Mouse (Mus musculus): ENCODE data around the gene Eif2s3x. TPM values are rescaled to one million over a fixed set of nuclear protein-coding genes. Genes with fewer than 3 reads are reported as not detected.
"Not testable (repeated sequence)": the region's sequence is repeated elsewhere in the genome, so short reads cannot be mapped to it uniquely, and the experiment has no call there.

The Eif2s3x gene
- polyA plus RNA-seq (2015; fragmentation: Nextera tagmentation; extraction: Ambion mirVana) = 37.2 and 37.4 TPM in 2 replicates

DNA sequence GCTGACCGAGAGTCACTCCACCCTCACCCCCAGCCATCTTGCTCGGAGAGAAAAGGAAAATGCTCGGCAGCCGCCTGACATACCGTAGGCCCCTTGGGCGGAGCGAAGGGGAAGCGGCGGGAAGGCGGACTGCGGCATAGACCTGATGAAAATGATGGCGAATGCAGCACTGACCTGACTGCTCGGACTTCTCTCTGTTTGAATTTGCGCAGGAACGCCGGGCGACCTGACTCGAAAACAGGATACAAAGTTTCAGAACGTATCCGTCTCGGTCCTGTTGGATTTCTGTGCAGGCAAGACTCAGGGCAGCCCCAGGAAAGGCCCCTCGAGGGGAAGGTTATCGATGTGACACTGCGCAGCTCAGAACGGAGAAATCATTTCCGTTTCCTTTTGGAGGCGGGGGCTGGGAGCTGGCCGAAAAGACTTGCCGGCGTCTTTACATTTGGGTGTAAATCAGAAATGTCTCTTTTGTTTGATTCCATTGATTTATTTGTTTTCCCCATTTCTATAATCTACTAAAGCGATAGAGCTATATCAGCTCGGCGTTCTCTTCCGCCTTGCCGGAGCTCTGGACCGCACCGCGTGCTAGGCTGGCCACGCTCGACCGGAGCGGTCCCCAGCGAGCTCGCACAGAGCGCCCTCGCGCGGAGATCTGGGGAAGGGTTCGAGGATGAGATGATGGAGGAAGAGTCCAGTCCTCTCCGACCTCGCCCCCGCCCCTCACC is at the start of gene Eif2s3x:
TSS of gene Eif2s3x (minus strand) at position 266 of the 725 bp plus-strand sequence.
- ATAC-seq (ENCODE audit: insufficient read depth) = peak; percentile 95
- Histone ChIP-seq H3K4me1 (replicated peaks) (peaks cover 9% of the 10 kb centered on the region), H3K27me3 (no peaks in the 10 kb centered on the region), H3K36me3 (replicated peaks) (peaks cover 29% of the 10 kb centered on the region), H3K4me3 (replicated peaks) (peak within 1 kb of the TSS; percentile 86), H3K27ac (replicated peaks) (peak within 1 kb of the TSS; percentile 71), H3K9ac (peak within 1 kb of the TSS; percentile 78), H3K4me2 (peak within 1 kb of the TSS; percentile 72), H3K9me3 (replicated peaks) (no peaks in the 10 kb centered on the region)
- under 1% methylated on average over 52 of the region's 52 CpGs for WGBS (ENCODE audit: insufficient replicate concordance)

DNA sequence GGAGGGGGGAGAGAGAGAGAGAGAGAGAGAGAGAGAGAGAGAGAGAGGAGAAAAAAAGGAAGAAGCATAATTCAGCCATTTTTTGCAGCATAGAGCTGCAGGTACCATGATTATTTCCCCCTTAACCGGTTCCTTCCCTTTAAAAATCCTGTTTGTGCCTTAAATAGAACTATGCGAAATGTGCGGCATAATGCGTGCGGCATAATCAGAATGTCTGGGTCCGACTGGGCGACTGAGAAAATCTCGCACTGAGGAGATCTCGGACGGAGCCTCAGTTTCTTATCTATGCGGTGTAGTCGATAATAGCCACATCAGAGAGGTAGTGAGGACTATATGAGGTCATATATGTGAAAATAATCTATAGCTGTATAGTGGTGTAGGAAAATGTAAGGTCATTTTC is 22.9 kb upstream of the Eif2s3x start:
- Histone ChIP-seq H3K4me3 (replicated peaks) (peak overlapping the region; percentile 74), H3K4me1 (replicated peaks) (0 out of 2 replicates have a peak, but pooled peaks cover 5% of the 10 kb centered on the region), H3K36me3 (replicated peaks) (no peaks in the 10 kb centered on the region), H3K27ac (replicated peaks) (no peak overlapping the region), H3K9ac (peak overlapping the region; percentile 75; the same call in 1 of the 2 replicates), H3K4me2 (peak overlapping the region; percentile 79), H3K27me3 (peaks cover 36% of the 10 kb centered on the region), H3K9me3 (replicated peaks) (no peaks in the 10 kb centered on the region)
- WGBS (ENCODE audit: insufficient replicate concordance) = 19% methylated on average over 12 of the region's 12 CpGs
- ATAC-seq (ENCODE audit: insufficient read depth) = no peak

DNA sequence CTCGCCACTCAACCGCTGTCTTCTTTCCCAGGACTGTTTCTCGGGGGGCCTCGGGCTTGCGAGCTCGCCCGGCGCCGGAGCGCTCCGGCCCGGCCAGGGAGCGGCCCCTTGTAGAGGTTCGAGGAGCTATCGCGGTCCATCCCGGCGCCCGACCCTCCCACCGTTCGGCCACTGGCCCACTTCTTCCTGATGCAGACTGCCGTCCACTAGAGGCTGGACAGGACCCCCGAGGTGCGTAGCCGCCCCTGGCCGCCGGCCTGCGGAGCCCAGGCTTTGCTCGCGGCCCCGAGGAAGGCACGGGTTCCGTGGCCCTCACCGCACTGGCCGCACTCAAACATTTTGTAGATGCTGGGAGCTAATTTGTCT is 22.5 kb upstream of the Eif2s3x start:
- 15% methylated on average over 35 of the region's 35 CpGs for WGBS (ENCODE audit: insufficient replicate concordance)
- Histone ChIP-seq H3K9me3 (replicated peaks) (no peaks in the 10 kb centered on the region), H3K27me3 (peaks cover 41% of the 10 kb centered on the region), H3K4me2 (peak overlapping the region; percentile 79), H3K9ac (peak overlapping the region; percentile 75), H3K4me3 (replicated peaks) (peak overlapping the region; percentile 74), H3K27ac (replicated peaks) (peak overlapping the region; percentile 90), H3K4me1 (replicated peaks) (0 out of 2 replicates have a peak, but pooled peaks cover 5% of the 10 kb centered on the region), H3K36me3 (replicated peaks) (no peaks in the 10 kb centered on the region)
- no peak; the same call in 1 of the 2 replicates for ATAC-seq (ENCODE audit: insufficient read depth)

DNA sequence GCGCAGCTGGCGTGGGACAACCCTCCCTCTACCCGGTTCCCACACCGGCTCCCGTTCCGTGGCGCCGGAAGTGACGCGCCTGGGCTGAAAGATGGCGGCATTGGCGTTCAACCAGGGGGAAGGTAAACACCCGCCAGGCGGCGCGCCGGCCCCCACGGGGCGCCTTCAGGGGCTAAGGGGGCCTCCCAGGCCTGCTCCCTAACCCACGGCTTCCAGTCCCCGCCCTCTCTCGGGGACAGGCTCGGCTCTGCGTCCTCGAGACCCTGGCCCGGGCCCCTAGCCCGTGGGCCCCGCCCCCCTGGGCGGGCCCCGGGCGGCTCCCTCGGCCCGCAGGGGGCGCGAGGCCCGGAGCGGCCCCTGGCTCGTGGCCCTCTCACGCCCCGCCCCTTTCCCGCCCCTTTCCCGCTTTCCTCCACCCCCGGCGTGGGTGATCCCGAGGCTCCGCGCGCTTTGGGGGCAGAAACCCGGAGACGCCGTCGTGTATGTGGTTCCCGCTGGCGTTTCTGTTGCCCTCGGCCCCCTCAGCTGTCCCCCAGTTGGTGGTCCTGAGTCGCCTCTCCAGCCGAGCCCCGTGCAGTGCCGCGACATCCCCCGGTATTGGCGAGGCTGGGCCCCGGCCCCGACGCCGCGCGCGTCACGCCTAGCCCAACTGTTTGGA is 22.0 kb upstream of the Eif2s3x start, which contains the start of gene Klhl15:
TSS of gene Klhl15 (plus strand) at position 68 of the 658 bp plus-strand sequence.
- H3K27ac ChIP-seq (replicated peaks) = peak within 1 kb of the TSS; percentile 90
- H3K4me1 ChIP-seq (replicated peaks) = 0 out of 2 replicates have a peak, but pooled peaks cover 5% of the 10 kb centered on the region
- 9% methylated on average over 67 of the region's 70 CpGs for WGBS (ENCODE audit: insufficient replicate concordance)
- peak within 1 kb of the TSS; percentile 75 for H3K9ac ChIP-seq
- no peaks in the 10 kb centered on the region for H3K36me3 ChIP-seq (replicated peaks)
- H3K9me3 ChIP-seq (replicated peaks) = no peaks in the 10 kb centered on the region
- peaks cover 45% of the 10 kb centered on the region for H3K27me3 ChIP-seq
- ATAC-seq (ENCODE audit: insufficient read depth) = peak; percentile 91
- H3K4me3 ChIP-seq (replicated peaks) = peak within 1 kb of the TSS; percentile 74
- peak within 1 kb of the TSS; percentile 79 for H3K4me2 ChIP-seq

- Histone ChIP-seq H3K9ac (peak overlapping the region; percentile 75), H3K36me3 (replicated peaks) (no peaks in the 10 kb centered on the region), H3K4me2 (peak overlapping the region; percentile 79), H3K27me3 (peaks cover 45% of the 10 kb centered on the region), H3K4me3 (replicated peaks) (peak overlapping the region; percentile 74), H3K4me1 (replicated peaks) (0 out of 2 replicates have a peak, but pooled peaks cover 5% of the 10 kb centered on the region), H3K9me3 (replicated peaks) (no peaks in the 10 kb centered on the region), H3K27ac (replicated peaks) (peak overlapping the region; percentile 90)
- ATAC-seq (ENCODE audit: insufficient read depth) = peak; percentile 63
- 10% methylated on average over 23 of the region's 25 CpGs for WGBS (ENCODE audit: insufficient replicate concordance)
Observed at GRCm38 (mm10) chrX:94233936-94234531, 21.4 kb upstream of the Eif2s3x start.

DNA sequence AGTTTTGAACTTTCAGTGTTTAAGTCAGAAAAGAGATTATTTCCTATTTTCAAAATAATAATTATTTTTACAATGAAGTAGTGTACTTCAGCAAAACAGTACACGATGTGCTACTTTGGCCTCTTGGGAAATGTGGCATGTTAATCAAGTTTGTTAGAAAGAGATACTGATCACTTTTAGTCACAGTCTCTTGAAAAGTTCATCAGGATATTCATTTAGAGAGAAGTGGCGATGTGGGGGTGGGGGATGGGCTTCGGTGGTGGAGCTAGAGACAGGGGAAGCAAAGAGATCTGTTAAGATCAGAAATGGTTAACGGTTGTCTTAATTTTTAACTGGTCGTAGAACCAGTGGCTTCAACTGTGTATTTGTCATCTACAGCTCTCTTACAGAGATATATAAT is 20.8 kb upstream of the Eif2s3x start:
- Histone ChIP-seq H3K4me1 (replicated peaks) (0 out of 2 replicates have a peak, but pooled peaks cover 5% of the 10 kb centered on the region), H3K9me3 (replicated peaks) (no peaks in the 10 kb centered on the region), H3K9ac (no peak overlapping the region), H3K27ac (replicated peaks) (no peak overlapping the region), H3K4me2 (peak overlapping the region; percentile 79), H3K27me3 (peaks cover 43% of the 10 kb centered on the region), H3K4me3 (replicated peaks) (peak overlapping the region; percentile 74), H3K36me3 (replicated peaks) (no peaks in the 10 kb centered on the region)
- no peak for ATAC-seq (ENCODE audit: insufficient read depth)
- WGBS (ENCODE audit: insufficient replicate concordance) = 12% methylated on average over 5 of the region's 5 CpGs

DNA sequence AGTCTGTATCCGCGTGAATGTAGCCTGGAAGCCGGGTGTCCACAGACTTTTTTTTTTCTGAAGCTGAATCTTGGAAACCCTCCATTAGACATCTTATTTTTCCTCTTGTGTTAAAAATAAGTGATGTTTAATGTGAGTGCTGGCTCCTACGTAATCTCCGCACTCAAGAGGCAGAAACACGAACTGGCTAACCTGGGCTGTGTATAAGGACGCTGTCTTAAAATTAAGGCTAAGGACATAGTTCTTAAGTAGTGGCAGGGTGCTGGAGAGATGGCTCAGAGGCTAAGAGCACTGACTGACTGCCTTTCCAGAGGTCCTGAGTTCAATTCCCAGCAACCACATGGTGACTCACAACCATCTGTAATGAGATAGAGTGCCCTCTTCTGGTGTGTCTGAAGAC is 722 bp upstream of the Eif2s3x start:
- Histone ChIP-seq H3K4me3 (replicated peaks) (peak overlapping the region; percentile 86), H3K9me3 (replicated peaks) (no peaks in the 10 kb centered on the region), H3K4me2 (peak overlapping the region; percentile 72), H3K36me3 (replicated peaks) (peaks cover 23% of the 10 kb centered on the region), H3K27ac (replicated peaks) (peak overlapping the region; percentile 71; the same call in 1 of the 2 replicates), H3K4me1 (replicated peaks) (peaks cover 9% of the 10 kb centered on the region), H3K27me3 (no peaks in the 10 kb centered on the region), H3K9ac (peak overlapping the region; percentile 22; the same call in 1 of the 2 replicates)
- WGBS (ENCODE audit: insufficient replicate concordance) = 6% methylated on average over 7 of the region's 7 CpGs
- ATAC-seq (ENCODE audit: insufficient read depth) = no peak

- H3K4me2 ChIP-seq = peak overlapping the region; percentile 72
- WGBS (ENCODE audit: insufficient replicate concordance) = under 1% methylated on average over 12 of the region's 12 CpGs
- peak overlapping the region; percentile 86 for H3K4me3 ChIP-seq (replicated peaks)
- peaks cover 9% of the 10 kb centered on the region for H3K4me1 ChIP-seq (replicated peaks)
- ATAC-seq (ENCODE audit: insufficient read depth) = peak; percentile 28
- peak overlapping the region; percentile 78 for H3K9ac ChIP-seq
- H3K36me3 ChIP-seq (replicated peaks) = peaks cover 34% of the 10 kb centered on the region
- H3K27me3 ChIP-seq = no peaks in the 10 kb centered on the region
- H3K9me3 ChIP-seq (replicated peaks) = no peaks in the 10 kb centered on the region
- H3K27ac ChIP-seq (replicated peaks) = peak overlapping the region; percentile 71
Observed at GRCm38 (mm10) chrX:94212264-94212596, 432 bp downstream of the Eif2s3x start.

GRCm38 (mm10) chrX:94197789-94198188 is 14.9 kb downstream of the Eif2s3x start:
- H3K9me3 ChIP-seq (replicated peaks) = no peaks in the 10 kb centered on the region

DNA sequence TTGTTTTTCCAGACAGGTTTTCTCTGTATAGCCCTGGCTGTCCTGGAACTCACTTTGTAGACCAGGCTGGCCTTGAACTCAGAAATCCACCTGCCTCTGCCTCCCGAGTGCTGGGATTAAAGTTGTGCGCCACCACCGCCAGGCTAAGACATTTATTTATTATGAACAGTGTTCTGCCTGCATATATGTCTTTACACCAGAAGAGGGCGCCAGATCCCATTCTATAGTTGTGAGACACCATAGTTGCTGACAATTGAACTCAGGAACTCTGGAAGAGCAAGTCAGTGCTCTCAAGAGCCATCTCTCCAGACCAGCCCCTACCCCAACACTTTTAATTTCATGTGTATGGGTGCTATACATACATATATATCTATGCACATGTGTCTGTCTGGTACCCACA is 18.8 kb downstream of the Eif2s3x start:
- not testable (repeated sequence) for H3K4me2 ChIP-seq; H3K4me3 ChIP-seq (replicated peaks); H3K27ac ChIP-seq (replicated peaks); H3K27me3 ChIP-seq; H3K9me3 ChIP-seq (replicated peaks); H3K9ac ChIP-seq; H3K4me1 ChIP-seq (replicated peaks); ATAC-seq (ENCODE audit: insufficient read depth)
- 43% methylated on average over 4 of the region's 4 CpGs for WGBS (ENCODE audit: insufficient replicate concordance)
- H3K36me3 ChIP-seq (replicated peaks) = peaks cover 69% of the 10 kb centered on the region

More at GRCm38 (mm10) chrX:94197789-94198188, 14.9 kb downstream of the Eif2s3x start:
- Histone ChIP-seq H3K27me3 (no peaks in the 10 kb centered on the region), H3K36me3 (replicated peaks) (peaks cover 88% of the 10 kb centered on the region), H3K4me2 (no peak overlapping the region), H3K4me3 (replicated peaks) (no peak overlapping the region), H3K27ac (replicated peaks) (no peak overlapping the region), H3K4me1 (replicated peaks) (no peaks in the 10 kb centered on the region), H3K9ac (no peak overlapping the region)
- ATAC-seq (ENCODE audit: insufficient read depth) = no peak
- WGBS (ENCODE audit: insufficient replicate concordance) = 58% methylated on average over 5 of the region's 5 CpGs

DNA sequence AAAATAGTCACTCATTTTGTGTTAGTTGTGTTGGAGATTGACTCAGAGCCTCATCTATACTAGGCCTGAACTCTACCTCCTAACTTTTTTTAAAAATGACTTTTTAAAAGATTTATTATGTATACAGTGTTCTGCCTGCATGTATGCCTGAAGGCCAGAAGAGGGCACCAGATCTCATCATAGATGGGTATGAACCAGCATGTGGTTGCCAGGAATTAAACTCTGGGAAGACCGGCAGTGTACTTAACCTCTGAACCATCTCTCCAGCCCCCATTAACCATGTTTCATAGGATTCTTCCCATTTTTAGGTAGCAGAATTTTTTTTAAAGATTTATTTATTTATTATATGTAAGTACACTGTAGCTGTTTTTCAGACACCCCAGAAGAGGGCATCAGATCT is 27.5 kb downstream of the Eif2s3x start:
- WGBS (ENCODE audit: insufficient replicate concordance) = 34% methylated on average over 1 of the region's 1 CpGs
- H3K27me3 ChIP-seq = no peaks in the 10 kb centered on the region
- no peaks in the 10 kb centered on the region for H3K36me3 ChIP-seq (replicated peaks)
- no peak for ATAC-seq (ENCODE audit: insufficient read depth)
- no peak overlapping the region for H3K9ac ChIP-seq
- H3K9me3 ChIP-seq (replicated peaks) = no peaks in the 10 kb centered on the region
- H3K4me2 ChIP-seq = no peak overlapping the region
- H3K4me3 ChIP-seq (replicated peaks) = no peak overlapping the region
- H3K4me1 ChIP-seq (replicated peaks) = no peaks in the 10 kb centered on the region
- no peak overlapping the region for H3K27ac ChIP-seq (replicated peaks)
